Mouse (Mus musculus) midbrain, postnatal 0 days (tissue): ENCODE data around the gene Gm13539. TPM values are rescaled to one million over a fixed set of nuclear protein-coding genes. Genes with fewer than 3 reads are reported as not detected.
"Not testable (repeated sequence)": the region's sequence is repeated elsewhere in the genome, so short reads cannot be mapped to it uniquely, and the experiment has no call there.

ENCODE experiments used
- ATAC-seq: fragments of 200-750 bp; cut with Nextera tagmentation; 2 replicates; pipeline ENCODE4 v1.8.0; 2017; ENCODE audit warnings: moderate number of reproducible peaks, mild to moderate bottlenecking, moderate TSS enrichment, moderate library complexity; ENCODE audit not compliant: low FRiP score
- DNase-seq: peaks from one replicate; pipeline ENCODE4 v3.0.0-alpha.2; 2015; ENCODE audit warnings: low spot score
- H3K27ac ChIP-seq: fragments of 300-500 bp; sonication (generic); 2 replicates; pipeline ENCODE4 v1.5.1; 2014; ENCODE audit warnings: low read depth, mild to moderate bottlenecking, low read length, mixed read lengths
- H3K27me3 ChIP-seq: fragments of 300-500 bp; sonication (generic); 2 replicates; pipeline ENCODE4 v1.6.1; 2014; ENCODE audit warnings: low read length, control low read depth, mixed read lengths; ENCODE audit not compliant: insufficient read depth
- H3K36me3 ChIP-seq: fragments of 300-500 bp; sonication (generic); 2 replicates; pipeline ENCODE4 v1.6.1; 2014; ENCODE audit warnings: low read length, control low read depth, mixed read lengths; ENCODE audit not compliant: insufficient read depth
- H3K4me1 ChIP-seq: fragments of 300-500 bp; sonication (generic); 2 replicates; pipeline ENCODE4 v1.6.1; 2014; ENCODE audit warnings: mild to moderate bottlenecking, control low read depth, antibody characterized with exemption, low read length, mixed read lengths; ENCODE audit not compliant: insufficient read depth
- H3K4me2 ChIP-seq: fragments of 300-500 bp; sonication (generic); 2 replicates; pipeline ENCODE4 v1.6.1; 2014; ENCODE audit warnings: low read depth, mild to moderate bottlenecking, low read length, mixed read lengths; ENCODE audit not compliant: poor library complexity, severe bottlenecking
- H3K4me3 ChIP-seq: fragments of 300-500 bp; sonication (generic); 2 replicates; pipeline ENCODE4 v1.5.1; 2014; ENCODE audit warnings: low read depth, mild to moderate bottlenecking, low read length, moderate library complexity
- H3K9ac ChIP-seq: fragments of 300-500 bp; sonication (generic); replicated peaks from 2 replicates; pipeline ENCODE4 v1.6.1; 2014; ENCODE audit warnings: mild to moderate bottlenecking, low read length, moderate library complexity, mixed read lengths; ENCODE audit not compliant: poor library complexity, severe bottlenecking
- H3K9me3 ChIP-seq: fragments of 300-500 bp; sonication (generic); 2 replicates; pipeline ENCODE4 v1.6.1; 2016; ENCODE audit warnings: low read length, control low read depth
- CTCF ChIP-seq: IDR thresholded peaks from 2 replicates; pipeline ENCODE4 v1.5.1; 2016; ENCODE audit warnings: antibody characterized with exemption, mild to moderate bottlenecking
- WGBS: fragments of 180-500 bp; shearing (Covaris S2); extraction: QIAGEN DNeasy Blood & Tissue Kit; methylation state at CpG from one replicate; pipeline ENCODE4 v1.1.7; 2014; 5-methylcytosine and 5-hydroxymethylcytosine counted together
- polyA plus RNA-seq: library from polyadenylated mRNA; unstranded; fragments of >200 nt; fragmentation: Nextera tagmentation; extraction: Ambion mirVana; gene quantifications from 2 replicates; pipeline ENCODE4 v1.2.1, GENCODE M21; 2015
- total RNA-seq: library from RNA; depleted of rRNA; stranded (reverse); fragments of >200 nt; gene quantifications from 2 replicates; pipeline ENCODE4 v1.2.3, GENCODE M21; 2014

Gene Gm13539
- total and polyA plus RNA-seq, 2 experiments from 2014 or later, result not detected

- Histone ChIP-seq H3K36me3 (no peaks in the 10 kb centered on the region), H3K9ac (no peak overlapping the region), H3K27ac (no peak overlapping the region), H3K4me2 (no peak overlapping the region), H3K9me3 (no peaks in the 10 kb centered on the region), H3K4me1 (no peaks in the 10 kb centered on the region), H3K4me3 (no peak overlapping the region), H3K27me3 (no peaks in the 10 kb centered on the region)
- ATAC-seq (no peak), DNase-seq (no peak)
- 68% methylated on average over 2 of the region's 2 CpGs for WGBS
- TF ChIP-seq CTCF, result no peak
Measured at GRCm38 (mm10) chr2:25811711-25812110, 29.7 kb downstream of the Gm13539 start.

GRCm38 (mm10) chr2:25813364-25813763 is 31.3 kb downstream of the Gm13539 start:
- WGBS, result 76% methylated on average over 5 of the region's 5 CpGs
- no peaks in the 10 kb centered on the region for H3K4me1 ChIP-seq
- H3K27ac ChIP-seq, result no peak overlapping the region
- H3K9ac ChIP-seq, result no peak overlapping the region
- no peak for DNase-seq
- H3K4me3 ChIP-seq, result no peak overlapping the region
- no peaks in the 10 kb centered on the region for H3K36me3 ChIP-seq
- H3K4me2 ChIP-seq, result no peak overlapping the region
- peak; percentile 11; the same call in 1 of the 2 replicates for TF ChIP-seq CTCF
- H3K27me3 ChIP-seq, result no peaks in the 10 kb centered on the region
- ATAC-seq, result no peak
- H3K9me3 ChIP-seq, result no peaks in the 10 kb centered on the region

GRCm38 (mm10) chr2:25815748-25816147 is 33.7 kb downstream of the Gm13539 start, which contains the start of gene Glt6d1:
Gene Glt6d1 (minus strand): TSS chr2:25815848.
- 72% methylated on average over 1 of the region's 1 CpGs for WGBS
- not testable (repeated sequence) for H3K36me3 ChIP-seq

GRCm38 (mm10) chr2:25822806-25823205 is 40.7 kb downstream of the Gm13539 start, which contains the start of gene Lcn9:
Gene Lcn9 (plus strand): TSS chr2:25823153.
- H3K27ac ChIP-seq, result no peak within 1 kb of the TSS
- no peaks in the 10 kb centered on the region for H3K36me3 ChIP-seq
- TF ChIP-seq CTCF, result no peak
- H3K27me3 ChIP-seq, result no peaks in the 10 kb centered on the region
- 75% methylated on average over 1 of the region's 1 CpGs for WGBS
- H3K4me2 ChIP-seq, result no peak within 1 kb of the TSS
- no peaks in the 10 kb centered on the region for H3K9me3 ChIP-seq
- ATAC-seq (no peak), DNase-seq (no peak)
- H3K4me3 ChIP-seq, result no peak within 1 kb of the TSS
- no peak within 1 kb of the TSS for H3K9ac ChIP-seq
- no peaks in the 10 kb centered on the region for H3K4me1 ChIP-seq

More at GRCm38 (mm10) chr2:25815748-25816147, 33.7 kb downstream of the Gm13539 start, which contains the start of gene Glt6d1:
- not testable (repeated sequence) for DNase-seq, H3K9ac ChIP-seq, H3K4me2 ChIP-seq, H3K9me3 ChIP-seq, H3K4me3 ChIP-seq, H3K27ac ChIP-seq, H3K4me1 ChIP-seq, ATAC-seq, H3K27me3 ChIP-seq

DNA sequence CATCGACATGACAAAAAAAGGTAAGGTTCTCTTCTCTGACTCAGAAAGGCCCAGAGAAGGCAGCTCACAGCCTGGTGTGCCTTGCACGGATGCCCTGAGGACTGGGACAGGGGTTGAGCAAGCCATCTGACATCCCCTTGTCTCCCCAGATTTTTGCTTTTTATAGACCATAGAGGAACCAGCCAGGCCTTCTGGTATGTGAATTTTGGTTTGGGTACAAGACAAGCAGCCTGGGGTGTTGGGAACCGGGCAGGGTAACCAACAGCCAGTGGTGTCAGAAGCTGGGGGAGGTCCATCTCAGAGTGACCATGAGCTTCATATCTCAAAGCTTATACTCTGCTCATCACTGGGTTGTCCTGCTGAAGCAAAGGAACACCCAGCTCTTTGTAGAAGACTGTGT is 42.7 kb downstream of the Gm13539 start:
- Histone ChIP-seq H3K9me3 (no peaks in the 10 kb centered on the region), H3K27me3 (no peaks in the 10 kb centered on the region), H3K36me3 (no peaks in the 10 kb centered on the region), H3K4me2 (no peak overlapping the region), H3K27ac (no peak overlapping the region), H3K4me3 (no peak overlapping the region), H3K9ac (no peak overlapping the region), H3K4me1 (no peaks in the 10 kb centered on the region)
- ATAC-seq, result no peak
- no peak for DNase-seq
- TF ChIP-seq CTCF, result no peak
- 87% methylated on average over 3 of the region's 3 CpGs for WGBS

DNA sequence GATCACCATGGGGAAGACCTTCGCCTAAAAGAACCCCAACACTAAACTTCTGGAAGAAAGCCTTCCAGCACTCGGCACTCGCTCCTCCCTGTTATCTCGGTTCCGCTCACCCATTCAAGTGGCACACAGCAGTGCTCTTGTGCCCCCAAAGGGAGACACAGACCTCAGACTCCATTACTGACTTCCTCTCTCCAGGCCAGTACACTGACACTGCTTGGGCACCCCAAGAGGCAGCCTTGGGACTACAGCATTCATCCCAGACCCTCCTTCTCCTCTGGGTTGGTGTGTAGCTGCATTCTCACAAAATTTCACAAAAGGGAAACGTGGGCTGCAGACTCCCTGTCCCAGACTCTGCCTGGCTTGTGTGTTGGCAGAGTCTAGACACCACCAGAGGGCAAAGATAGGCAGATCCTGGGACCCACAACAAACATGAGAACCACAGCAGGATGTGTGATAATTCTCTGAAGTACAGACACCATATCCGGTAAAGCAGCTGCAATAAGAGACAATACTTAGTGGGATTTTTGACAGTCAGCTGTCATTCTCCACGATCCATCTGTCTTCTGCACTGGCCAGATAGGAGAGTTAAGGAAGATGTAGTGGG is 46.4 kb downstream of the Gm13539 start:
- Histone ChIP-seq H3K4me2 (no peak overlapping the region), H3K27me3 (no peaks in the 10 kb centered on the region), H3K9ac (no peak overlapping the region), H3K4me1 (no peaks in the 10 kb centered on the region), H3K9me3 (no peaks in the 10 kb centered on the region), H3K27ac (no peak overlapping the region), H3K36me3 (no peaks in the 10 kb centered on the region), H3K4me3 (no peak overlapping the region)
- WGBS, result 76% methylated on average over 8 of the region's 8 CpGs
- no peak for TF ChIP-seq CTCF
- no peak for DNase-seq
- no peak for ATAC-seq
